Mouse (Mus musculus) heart, postnatal 0 days (tissue): ENCODE data around the gene Fut1. TPM values are rescaled to one million over a fixed set of nuclear protein-coding genes. Genes with fewer than 3 reads are reported as not detected.

Experiments
- ATAC-seq: fragments of 200-750 bp; cut with Nextera tagmentation; 2 replicates; pipeline ENCODE4 v1.8.0; 2017; ENCODE audit warnings: low read depth, moderate number of reproducible peaks, moderate library complexity; ENCODE audit not compliant: insufficient read depth
- DNase-seq: peaks from one replicate; pipeline ENCODE4 v3.0.0-alpha.2; 2016; ENCODE audit warnings: low spot score
- H3K27ac ChIP-seq: fragments of 300-500 bp; sonication (generic); 2 replicates; pipeline ENCODE4 v1.5.1; 2014; ENCODE audit warnings: low read depth, mild to moderate bottlenecking
- H3K27me3 ChIP-seq: fragments of 300-500 bp; sonication (generic); 2 replicates; pipeline ENCODE4 v1.6.1; 2014; ENCODE audit warnings: low read length, mixed read lengths; ENCODE audit not compliant: control insufficient read depth, insufficient read depth
- H3K36me3 ChIP-seq: fragments of 300-500 bp; sonication (generic); replicated peaks from 2 replicates; pipeline ENCODE4 v1.6.1; 2014; ENCODE audit warnings: low read length, mixed read lengths; ENCODE audit not compliant: control insufficient read depth, insufficient read depth
- H3K4me1 ChIP-seq: fragments of 300-500 bp; sonication (generic); 2 replicates; pipeline ENCODE4 v1.6.1; 2014; ENCODE audit warnings: antibody characterized with exemption; ENCODE audit not compliant: control insufficient read depth, insufficient read depth
- H3K4me2 ChIP-seq: fragments of 300-500 bp; sonication (generic); 2 replicates; pipeline ENCODE4 v1.6.1; 2014; ENCODE audit warnings: low read depth, mild to moderate bottlenecking, low read length, moderate library complexity
- H3K4me3 ChIP-seq: fragments of 300-500 bp; sonication (generic); 2 replicates; pipeline ENCODE4 v1.5.1; 2014; ENCODE audit warnings: low read depth, low read length
- H3K9ac ChIP-seq: fragments of 300-500 bp; sonication (generic); replicated peaks from 2 replicates; pipeline ENCODE4 v1.6.1; 2014; ENCODE audit warnings: low read depth, low read length, mixed read lengths
- H3K9me3 ChIP-seq: fragments of 300-500 bp; sonication (generic); replicated peaks from 2 replicates; pipeline ENCODE4 v1.6.1; 2016; ENCODE audit warnings: low read length; ENCODE audit not compliant: control insufficient read depth
- CTCF ChIP-seq: IDR thresholded peaks from 2 replicates; pipeline ENCODE4 v1.5.1; 2016; ENCODE audit warnings: antibody characterized with exemption, control low read depth, low read depth
- EP300 ChIP-seq: IDR thresholded peaks from 2 replicates; pipeline ENCODE4 v1.6.1; 2016; ENCODE audit warnings: antibody characterized with exemption, low read depth
- WGBS: fragments of 180-500 bp; shearing (Covaris S2); extraction: QIAGEN DNeasy Blood & Tissue Kit; methylation state at CpG from one replicate; pipeline ENCODE4 v1.1.7; 2014; 5-methylcytosine and 5-hydroxymethylcytosine counted together
- polyA plus RNA-seq: library from polyadenylated mRNA; unstranded; fragments of >200 nt; fragmentation: Nextera tagmentation; extraction: Ambion mirVana; gene quantifications from 2 replicates; pipeline ENCODE4 v1.2.1, GENCODE M21; 2015
- total RNA-seq: library from RNA; depleted of rRNA; stranded (reverse); fragments of >200 nt; gene quantifications from 2 replicates; pipeline ENCODE4 v1.2.3, GENCODE M21; 2014; ENCODE audit warnings: low replicate concordance

Fut1 gene
- total and polyA plus RNA-seq, 2 experiments from 2014 or later = not detected

- no peak overlapping the region; the same call in 1 of the 2 replicates for H3K9ac ChIP-seq
- peaks cover 21% of the 10 kb centered on the region for H3K36me3 ChIP-seq
- 0 out of 2 replicates have a peak overlapping the region, but pooled peaks have one; percentile 11 for H3K27ac ChIP-seq
- 20% methylated on average over 28 of the region's 35 CpGs for WGBS
- no peaks in the 10 kb centered on the region for H3K9me3 ChIP-seq
- peaks cover 11% of the 10 kb centered on the region for H3K27me3 ChIP-seq
- H3K4me2 ChIP-seq = peak overlapping the region; percentile 50
- TF ChIP-seq CTCF (peak; percentile 37), EP300 (no peak)
- H3K4me3 ChIP-seq = peak overlapping the region; percentile 19
- no peak for DNase-seq
- no peaks in the 10 kb centered on the region; the same call in 1 of the 2 replicates for H3K4me1 ChIP-seq
- peak; percentile 34; the same call in 1 of the 2 replicates for ATAC-seq
Measured at GRCm38 (mm10) chr7:45632499-45632898, 15.4 kb downstream of the Fut1 start.

DNA sequence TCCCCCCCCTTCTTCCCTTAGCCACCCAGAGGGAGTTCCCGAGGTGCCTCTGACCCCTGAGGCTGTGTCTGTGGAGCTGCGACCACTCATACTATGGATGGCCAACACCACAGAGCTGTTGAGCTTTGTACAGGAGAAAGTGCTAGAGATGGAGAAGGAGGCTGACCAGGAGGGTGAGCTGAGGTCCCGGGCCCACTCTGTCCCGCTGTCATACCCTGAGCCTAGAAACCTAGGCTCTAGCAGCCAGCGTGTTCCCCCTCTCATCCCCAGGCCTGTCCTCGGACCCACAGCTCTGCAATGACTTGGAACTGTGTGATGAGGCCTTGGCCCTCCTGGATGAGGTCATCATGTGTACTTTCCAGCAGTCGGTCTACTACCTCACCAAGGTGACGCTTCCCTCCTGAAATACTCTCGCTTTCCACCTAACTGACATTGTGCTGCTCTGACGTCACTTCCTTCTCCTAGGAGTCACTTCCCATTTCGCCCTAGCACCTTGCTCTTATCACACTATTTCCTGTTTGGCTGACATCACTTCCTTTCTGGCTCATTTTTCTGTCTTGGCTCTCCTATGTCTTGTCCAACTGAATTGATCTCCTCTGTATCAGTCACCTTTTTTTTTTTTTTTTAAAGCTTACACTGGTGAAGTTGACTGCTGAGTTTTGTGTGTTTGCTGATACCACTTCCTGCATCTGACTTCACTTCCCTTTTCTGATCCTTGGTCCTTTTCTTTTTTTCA is 18.0 kb downstream of the Fut1 start:
- no peak for TF ChIP-seq CTCF
- TF ChIP-seq EP300 = no peak
- ATAC-seq (peak; percentile 19), DNase-seq (peak; percentile 81)
- Histone ChIP-seq H3K27ac (peak overlapping the region; percentile 83), H3K4me2 (no peak overlapping the region), H3K9me3 (no peaks in the 10 kb centered on the region), H3K4me1 (peaks cover 10% of the 10 kb centered on the region), H3K27me3 (no peaks in the 10 kb centered on the region), H3K9ac (no peak overlapping the region), H3K36me3 (peaks cover 20% of the 10 kb centered on the region), H3K4me3 (no peak overlapping the region)
- 62% methylated on average over 11 of the region's 11 CpGs for WGBS

- peak; percentile 35; the same call in 1 of the 2 replicates for TF ChIP-seq EP300
- no peak for TF ChIP-seq CTCF
- ATAC-seq = no peak
- Histone ChIP-seq H3K36me3 (peaks cover 18% of the 10 kb centered on the region), H3K9ac (no peak overlapping the region), H3K4me2 (peak overlapping the region; percentile 8; the same call in 1 of the 2 replicates), H3K27me3 (no peaks in the 10 kb centered on the region), H3K27ac (peak overlapping the region; percentile 83), H3K9me3 (no peaks in the 10 kb centered on the region), H3K4me3 (no peak overlapping the region), H3K4me1 (peaks cover 18% of the 10 kb centered on the region)
- peak; percentile 77 for DNase-seq
- 54% methylated on average over 15 of the region's 15 CpGs for WGBS
Measured at GRCm38 (mm10) chr7:45635711-45636688, 18.9 kb downstream of the Fut1 start.

GRCm38 (mm10) chr7:45637710-45638109 is 20.6 kb downstream of the Fut1 start:
- no peak overlapping the region for H3K4me2 ChIP-seq
- ATAC-seq = no peak
- no peaks in the 10 kb centered on the region for H3K9me3 ChIP-seq
- no peak overlapping the region for H3K27ac ChIP-seq
- peaks cover 18% of the 10 kb centered on the region for H3K36me3 ChIP-seq
- DNase-seq = no peak
- H3K9ac ChIP-seq = no peak overlapping the region
- 93% methylated on average over 6 of the region's 6 CpGs for WGBS
- peaks cover 34% of the 10 kb centered on the region for H3K4me1 ChIP-seq
- no peak for TF ChIP-seq EP300
- TF ChIP-seq CTCF = no peak
- H3K27me3 ChIP-seq = no peaks in the 10 kb centered on the region
- no peak overlapping the region for H3K4me3 ChIP-seq

- ATAC-seq (peak; percentile 80), DNase-seq (peak; percentile 97)
- H3K27me3 ChIP-seq = no peaks in the 10 kb centered on the region
- H3K9me3 ChIP-seq = no peaks in the 10 kb centered on the region
- no peak overlapping the region for H3K27ac ChIP-seq
- no peak for TF ChIP-seq CTCF
- no peak for TF ChIP-seq EP300
- peak overlapping the region; percentile 4; the same call in 1 of the 2 replicates for H3K4me2 ChIP-seq
- no peak overlapping the region for H3K9ac ChIP-seq
- H3K4me3 ChIP-seq = no peak overlapping the region; the same call in 1 of the 2 replicates
- peaks cover 18% of the 10 kb centered on the region for H3K36me3 ChIP-seq
- 38% methylated on average over 29 of the region's 29 CpGs for WGBS
- H3K4me1 ChIP-seq = peaks cover 40% of the 10 kb centered on the region
Measured at GRCm38 (mm10) chr7:45638623-45639401, 21.7 kb downstream of the Fut1 start.
